Mouse (Mus musculus) brown adipose tissue, adult 24 weeks (tissue): ENCODE data around the gene C1s1. TPM values are rescaled to one million over a fixed set of nuclear protein-coding genes. Genes with fewer than 3 reads are reported as not detected.
A peak's percentile ranks its signal among the peaks of the same experiment; 100 is the strongest.
"Not testable (repeated sequence)": the region's sequence is repeated elsewhere in the genome, so short reads cannot be mapped to it uniquely, and the experiment has no call there.

ENCODE experiments used
- H3K27ac ChIP-seq: fragments of 200-500 bp; replicated peaks from 2 replicates; pipeline ENCODE4 v1.5.1; 2012; ENCODE audit warnings: low read depth, mild to moderate bottlenecking, low read length
- H3K4me1 ChIP-seq: fragments of 200-500 bp; 2 replicates; pipeline ENCODE4 v1.6.1; 2012; ENCODE audit warnings: low read length, mixed read lengths; ENCODE audit not compliant: control insufficient read depth, insufficient read depth, insufficient read length
- H3K4me3 ChIP-seq: fragments of 200-500 bp; 2 replicates; pipeline ENCODE4 v1.5.1; 2012; ENCODE audit warnings: low read depth, mild to moderate bottlenecking, low read length, moderate library complexity; ENCODE audit not compliant: insufficient read depth
- polyA plus RNA-seq: library from polyadenylated mRNA; stranded (reverse); fragments of >200 nt; gene quantifications from 2 replicates; pipeline ENCODE4 v1.2.4, GENCODE M21; 2012; ENCODE audit not compliant: missing spikeins, insufficient read depth, insufficient read length

Gene C1s1
- polyA plus RNA-seq, 1 experiment: 45.8 TPM

- Histone ChIP-seq H3K27ac (no peak overlapping the region), H3K4me1 (no peaks in the 10 kb centered on the region), H3K4me3 (no peak overlapping the region)
These were observed 2.3 kb upstream of the C1s1 start for GRCm38 (mm10) chr6:124544466-124544865.

- H3K4me3 ChIP-seq: peak overlapping the region; percentile 53; the same call in 1 of the 2 replicates
- H3K27ac ChIP-seq, H3K4me1 ChIP-seq: not testable (repeated sequence)
These were observed 983 bp downstream of the C1s1 start for GRCm38 (mm10) chr6:124541176-124541575.

- not testable (repeated sequence) for H3K4me3 ChIP-seq, H3K4me1 ChIP-seq, H3K27ac ChIP-seq
These were observed 5.9 kb downstream of the C1s1 start for GRCm38 (mm10) chr6:124536125-124536829.

GRCm38 (mm10) chr6:124531077-124531476 is 11.1 kb downstream of the C1s1 start:
- Histone ChIP-seq H3K4me1 (no peaks in the 10 kb centered on the region), H3K4me3 (no peak overlapping the region), H3K27ac (no peak overlapping the region)

- H3K4me3 ChIP-seq: no peak overlapping the region
- no peak overlapping the region for H3K27ac ChIP-seq
- no peaks in the 10 kb centered on the region for H3K4me1 ChIP-seq
These were observed 14.3 kb downstream of the C1s1 start for GRCm38 (mm10) chr6:124527881-124528280.

GRCm38 (mm10) chr6:124522082-124522481 is 20.1 kb downstream of the C1s1 start:
- not testable (repeated sequence) for H3K4me1 ChIP-seq, H3K4me3 ChIP-seq, H3K27ac ChIP-seq

GRCm38 (mm10) chr6:124517733-124518132 is 24.4 kb downstream of the C1s1 start:
- not testable (repeated sequence) for H3K27ac ChIP-seq, H3K4me1 ChIP-seq, H3K4me3 ChIP-seq

- H3K27ac ChIP-seq: no peak within 1 kb of the TSS
- no peaks in the 10 kb centered on the region for H3K4me1 ChIP-seq
- peak within 1 kb of the TSS; percentile 70 for H3K4me3 ChIP-seq
These were observed 29.8 kb downstream of the C1s1 start, which contains the start of gene C1ra for GRCm38 (mm10) chr6:124512355-124512836. Gene C1ra, plus strand, starts transcription at chr6:124512405.

GRCm38 (mm10) chr6:124511936-124512335 is 30.2 kb downstream of the C1s1 start:
- Histone ChIP-seq H3K4me1 (no peaks in the 10 kb centered on the region), H3K4me3 (no peak overlapping the region), H3K27ac (no peak overlapping the region)

GRCm38 (mm10) chr6:124509192-124509591 is 33.0 kb downstream of the C1s1 start:
- H3K27ac ChIP-seq, H3K4me1 ChIP-seq: not testable (repeated sequence)

GRCm38 (mm10) chr6:124508292-124508691 is 33.9 kb downstream of the C1s1 start:
- no peaks in the 10 kb centered on the region for H3K4me1 ChIP-seq
- no peak overlapping the region for H3K4me3 ChIP-seq
- H3K27ac ChIP-seq: no peak overlapping the region

More at GRCm38 (mm10) chr6:124509192-124509591, 33.0 kb downstream of the C1s1 start:
- not testable (repeated sequence) for H3K4me3 ChIP-seq

- Histone ChIP-seq H3K4me3 (no peak overlapping the region), H3K27ac (no peak overlapping the region), H3K4me1 (no peaks in the 10 kb centered on the region)
These were observed 35.2 kb downstream of the C1s1 start for GRCm38 (mm10) chr6:124506991-124507390.

GRCm38 (mm10) chr6:124505028-124505427 is 37.1 kb downstream of the C1s1 start:
- Histone ChIP-seq H3K27ac (no peak overlapping the region), H3K4me3 (no peak overlapping the region), H3K4me1 (no peaks in the 10 kb centered on the region)

- H3K27ac ChIP-seq: no peak overlapping the region
- no peak overlapping the region for H3K4me3 ChIP-seq
- no peaks in the 10 kb centered on the region for H3K4me1 ChIP-seq
These were observed 40.1 kb downstream of the C1s1 start for GRCm38 (mm10) chr6:124502021-124502420.

GRCm38 (mm10) chr6:124501473-124501872 is 40.7 kb downstream of the C1s1 start:
- Histone ChIP-seq H3K4me1 (no peaks in the 10 kb centered on the region), H3K4me3 (no peak overlapping the region), H3K27ac (no peak overlapping the region)

- no peak overlapping the region for H3K27ac ChIP-seq
- no peak overlapping the region for H3K4me3 ChIP-seq
- H3K4me1 ChIP-seq: no peaks in the 10 kb centered on the region
These were observed 42.1 kb downstream of the C1s1 start for GRCm38 (mm10) chr6:124499914-124500566.
